Mouse (Mus musculus) spleen, postnatal 0 days (tissue): ENCODE data around the gene Dppa1. TPM values are rescaled to one million over a fixed set of nuclear protein-coding genes. Genes with fewer than 3 reads are reported as not detected.

Experiments used
- polyA plus RNA-seq: library from polyadenylated mRNA; unstranded; fragments of >200 nt; fragmentation: Nextera tagmentation; extraction: Ambion mirVana; gene quantifications from 2 replicates; pipeline ENCODE4 v1.2.1, GENCODE M21; 2015

The Dppa1 gene
- not detected in 2 replicates for polyA plus RNA-seq

DNA sequence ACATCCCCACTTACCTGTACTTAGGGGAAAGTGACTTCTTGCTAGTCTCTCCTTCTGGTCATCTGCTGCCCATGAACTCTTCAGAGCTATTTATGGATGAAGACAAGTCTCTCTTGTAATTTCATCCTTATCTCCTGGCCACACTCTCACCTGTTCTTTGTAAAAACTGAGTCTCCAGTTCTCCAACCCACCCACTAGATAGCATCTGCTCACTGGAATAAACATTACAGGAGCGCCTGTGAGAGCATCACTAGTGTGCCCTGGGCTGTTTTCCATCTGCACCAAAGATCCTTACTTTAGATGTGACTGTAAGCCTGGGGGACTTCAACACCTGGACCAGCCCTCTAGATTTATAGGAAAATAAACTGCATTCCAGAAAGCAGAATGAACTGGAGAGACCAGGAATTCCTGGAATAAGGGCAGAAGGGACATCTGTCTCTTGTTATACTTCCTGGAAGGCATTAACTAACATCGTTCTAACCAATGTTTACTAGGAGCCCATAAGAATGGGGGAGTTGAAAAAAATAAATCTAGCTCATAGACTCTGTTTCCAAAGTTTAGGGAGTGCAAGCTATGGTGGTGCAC, at the start of gene Dppa1:
Gene Dppa1 (minus strand): TSS at position 51 of the 585 bp plus-strand sequence.

DNA sequence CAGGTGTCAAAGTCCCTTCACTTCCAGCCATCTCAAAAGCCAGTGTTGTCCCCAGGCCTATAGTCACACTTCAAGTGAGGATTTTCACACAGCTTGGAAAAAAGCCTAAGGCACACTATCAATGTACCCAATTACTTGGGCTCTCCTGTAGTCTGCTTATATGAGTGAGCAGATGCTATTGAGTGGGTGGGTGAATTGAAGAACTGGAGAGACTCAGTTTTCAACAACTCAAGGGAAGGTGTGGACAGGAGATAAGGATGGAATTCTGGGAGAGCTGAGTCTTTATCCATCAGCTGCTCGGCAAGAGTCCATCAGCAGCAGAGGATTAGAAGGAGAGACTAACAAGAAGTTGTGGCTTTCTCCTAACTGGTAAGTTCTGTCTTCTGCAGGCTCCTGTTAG, 57.7 kb downstream of the Dppa1 start, which contains the start of gene BC053393:
Gene BC053393 (plus strand): TSS at position 210 of the 400 bp plus-strand sequence.

Other genes with a start within 250 kb of the Dppa1 start
- gene Itk, start 239.7 kb downstream of the Dppa1 start, polyA plus RNA-seq, result 0.22 and 0.78 TPM in 2 replicates
- gene Fam71b, start 232.7 kb downstream of the Dppa1 start, polyA plus RNA-seq, result not detected in 2 replicates
- 71.5 and 75.5 TPM in 2 replicates for gene Med7, start 192.3 kb downstream of the Dppa1 start, polyA plus RNA-seq
- 0.67 and 1.3 TPM in 2 replicates for gene Havcr2, start 174.3 kb downstream of the Dppa1 start, polyA plus RNA-seq
- gene Gm12169, start 105.0 kb downstream of the Dppa1 start, polyA plus RNA-seq, result not detected in 2 replicates
- not detected in 2 replicates for gene BC053393, start 57.7 kb downstream of the Dppa1 start, polyA plus RNA-seq
- gene Timd2, start 77.8 kb upstream of the Dppa1 start, polyA plus RNA-seq, result 0.06 TPM in 1 of 2 replicates, not detected in the other
- gene Havcr1, start 105.8 kb upstream of the Dppa1 start, polyA plus RNA-seq, result 0.06 and 0.08 TPM in 2 replicates
- gene Timd4, start 181.5 kb upstream of the Dppa1 start, polyA plus RNA-seq, result 1.1 and 2.8 TPM in 2 replicates